In the genomic region with DNA sequence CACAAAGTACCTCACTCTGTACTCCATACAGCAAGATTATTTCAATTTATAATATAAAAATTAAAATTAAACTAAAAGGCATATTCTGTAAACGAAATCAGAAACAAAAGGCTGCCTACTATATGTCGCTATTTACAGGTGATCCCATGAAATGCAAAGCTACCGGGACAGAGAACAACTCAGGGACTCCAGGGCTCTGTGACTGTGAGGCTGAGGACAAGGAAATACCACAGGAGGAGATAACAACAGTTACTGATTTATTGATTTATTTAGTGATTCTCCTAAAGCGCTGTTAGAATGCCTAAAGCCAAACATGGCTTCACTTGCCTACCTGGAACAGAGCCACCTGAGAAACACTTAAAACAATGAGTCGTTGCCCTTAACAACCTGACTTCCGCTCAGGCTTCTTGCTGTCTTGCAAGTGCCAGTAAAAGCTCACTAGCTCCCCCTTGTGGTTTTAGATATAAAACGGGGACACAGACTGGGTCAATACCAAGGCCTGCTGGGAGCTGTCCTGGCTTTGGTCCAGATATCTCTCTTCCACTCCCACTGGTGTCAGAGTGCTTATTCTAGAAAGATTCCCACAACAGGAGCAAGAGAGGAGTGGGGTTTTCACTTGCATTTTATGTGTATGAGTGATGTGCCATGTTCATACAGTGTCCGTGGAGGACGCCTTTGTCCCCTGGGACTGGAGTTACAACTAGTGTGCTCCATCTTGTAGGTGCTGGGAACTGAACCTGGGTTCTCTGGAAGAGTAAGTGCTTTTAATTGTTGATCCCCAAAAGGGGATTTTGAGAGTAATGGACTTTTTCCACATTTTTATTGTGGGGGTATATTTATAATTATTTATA, we compare ENCODE assay signal across 8 mouse cellular contexts. TPM values are rescaled to one million over a fixed set of nuclear protein-coding genes. Genes with fewer than 3 reads are reported as not detected.
DNase-seq lines count a peak whose midpoint lies in the region; ATAC-seq and TF ChIP-seq lines count a peak whose summit lies in the region.

No protein-coding gene starts in this region.

- H3K36me3 ChIP-seq in intestine, postnatal 0 days (ENCODE audit: control insufficient read depth, insufficient read depth): no peaks in the 10 kb centered on the region
- H3K36me3 ChIP-seq in midbrain, embryonic 11.5 days (ENCODE audit: control insufficient read depth, insufficient read depth, low read length): no peaks in the 10 kb centered on the region
- H3K36me3 ChIP-seq in small intestine, adult 2 months (ENCODE audit: control insufficient read depth, insufficient read depth, low read length): no peaks in the 10 kb centered on the region

- no peak overlapping the region for H3K4me3 ChIP-seq in intestine, postnatal 0 days (ENCODE audit: low read depth, low read length)
- H3K4me3 ChIP-seq in midbrain, embryonic 11.5 days (ENCODE audit: low read depth, low read length): no peak overlapping the region
- no peak overlapping the region for H3K4me3 ChIP-seq in small intestine, adult 2 months (ENCODE audit: low read depth, low read length)

- intact Hi-C loops in left cerebral cortex, postnatal 25 days (cut with DNase I): loop anchor here (1.0 to 5.0 kb wide), 2 partner anchors 54 to 243 kb away; no protein-coding TSS in a partner anchor

- peak; percentile 77 for ATAC-seq in intestine, postnatal 0 days
- ATAC-seq in midbrain, embryonic 11.5 days (ENCODE audit: low FRiP score): peak; percentile 73

- H3K4me1 ChIP-seq in intestine, postnatal 0 days (replicated peaks; ENCODE audit: control insufficient read depth, insufficient read depth, low read length): peaks cover 3% of the 10 kb centered on the region; the same call in 1 of the 2 replicates
- H3K4me1 ChIP-seq in midbrain, embryonic 11.5 days (ENCODE audit: control insufficient read depth, insufficient read depth, low read length): no peaks in the 10 kb centered on the region
- H3K4me1 ChIP-seq in small intestine, adult 2 months (ENCODE audit: control insufficient read depth, insufficient read depth, insufficient read length, low read length): peaks cover 12% of the 10 kb centered on the region; the same call in 1 of the 2 replicates

- no peak overlapping the region for H3K9ac ChIP-seq in intestine, postnatal 0 days (ENCODE audit: low read depth, low read length)
- H3K9ac ChIP-seq in midbrain, embryonic 11.5 days (ENCODE audit: low read length): no peak overlapping the region

- TF ChIP-seq POLR2A in small intestine, adult 2 months (IDR thresholded peaks at IDR 0.05; ENCODE audit: low read depth, low read length): no peak

- no peaks in the 10 kb centered on the region for H3K27me3 ChIP-seq in intestine, postnatal 0 days (replicated peaks; ENCODE audit: control insufficient read depth, insufficient read depth, low read length)
- H3K27me3 ChIP-seq in midbrain, embryonic 11.5 days (ENCODE audit: control insufficient read depth, insufficient read depth, low read length): no peaks in the 10 kb centered on the region
- H3K27me3 ChIP-seq in small intestine, adult 2 months (ENCODE audit: control insufficient read depth, insufficient read depth, low read length): no peaks in the 10 kb centered on the region

- no peak overlapping the region for H3K4me2 ChIP-seq in intestine, postnatal 0 days (replicated peaks; ENCODE audit: low read depth)
- no peak overlapping the region; the same call in 1 of the 2 replicates for H3K4me2 ChIP-seq in midbrain, embryonic 11.5 days

- peak; percentile 92 for TF ChIP-seq CTCF in intestine, postnatal 0 days (IDR thresholded peaks at IDR 0.05; ENCODE audit: low read depth)
- TF ChIP-seq CTCF in small intestine, adult 2 months (IDR thresholded peaks at IDR 0.05; ENCODE audit: extremely low read depth, insufficient read length, insufficient replicate concordance, low read depth, low read length): peak; percentile 77; the same call in 1 of the 2 replicates

- H3K27ac ChIP-seq in intestine, postnatal 0 days (ENCODE audit: low read depth, low read length): no peak overlapping the region; the same call in 1 of the 2 replicates
- no peak overlapping the region for H3K27ac ChIP-seq in midbrain, embryonic 11.5 days (ENCODE audit: low read depth, low read length)
- H3K27ac ChIP-seq in small intestine, adult 2 months (ENCODE audit: insufficient read depth, low read depth, low read length): 0 out of 2 replicates have a peak overlapping the region, but pooled peaks have one; percentile 25

- no peaks in the 10 kb centered on the region for H3K9me3 ChIP-seq in intestine, postnatal 0 days (ENCODE audit: control insufficient read depth)
- H3K9me3 ChIP-seq in midbrain, embryonic 11.5 days (ENCODE audit: control insufficient read depth, low read length): no peaks in the 10 kb centered on the region

- WGBS in intestine, postnatal 0 days: 35% methylated on average over 9 of the region's 9 CpGs
- WGBS in midbrain, embryonic 11.5 days: 40% methylated on average over 9 of the region's 9 CpGs
- 29% methylated on average over 9 of the region's 9 CpGs for WGBS in small intestine, adult 2 months

- peak; percentile 51 for DNase-seq in urinary bladder, postnatal 25 days (ENCODE audit: low spot score)
- DNase-seq in urinary bladder, postnatal 10 days (ENCODE audit: low spot score): no peak
- DNase-seq in embryo, embryonic 10 days (ENCODE audit: low spot score): peak; percentile 89
- peak; percentile 97 for DNase-seq in heart, adult 11 months
- DNase-seq in left cerebral cortex, postnatal 25 days (ENCODE audit: low spot score in 2 of 2): peak; percentile 66 to 82
- DNase-seq in midbrain, embryonic 11.5 days (ENCODE audit: low spot score, missing footprints): peak; percentile 96

RNA-seq across cellular contexts. Expression of gene Stoml1, which starts 27.5 kb away (rescaled TPM):
- 15.0 and 15.9 TPM in 2 replicates for polyA plus RNA-seq in intestine, postnatal 0 days (2015; fragmentation: Nextera tagmentation; extraction: Ambion mirVana)
- total RNA-seq in left cerebral cortex, postnatal 25 days (2021): 10 to 100 TPM; 64.3 to 71.4 TPM
- 27.6 and 29.7 TPM in 2 replicates for polyA plus RNA-seq in midbrain, embryonic 11.5 days (2014; fragmentation: Nextera tagmentation; extraction: Ambion mirVana)
- polyA plus RNA-seq in small intestine, adult 2 months (2012; rRNA removed): 9.9 and 21.3 TPM in 2 replicates

RNA-seq across cellular contexts. Expression of gene Pml, which starts 30.9 kb away (rescaled TPM):
- 5.3 and 7.1 TPM in 2 replicates for polyA plus RNA-seq in intestine, postnatal 0 days (2015; fragmentation: Nextera tagmentation; extraction: Ambion mirVana)
- total RNA-seq in left cerebral cortex, postnatal 25 days (2021): 10 to 100 TPM; 13.0 to 18.2 TPM
- polyA plus RNA-seq in midbrain, embryonic 11.5 days (2014; fragmentation: Nextera tagmentation; extraction: Ambion mirVana): 8.7 and 10.1 TPM in 2 replicates
- 18.4 and 45.0 TPM in 2 replicates for polyA plus RNA-seq in small intestine, adult 2 months (2012; rRNA removed)

RNA-seq across cellular contexts. Expression of gene Loxl1, which starts 32.5 kb away (rescaled TPM):
- polyA plus RNA-seq in intestine, postnatal 0 days (2015; fragmentation: Nextera tagmentation; extraction: Ambion mirVana): 21.6 and 23.8 TPM in 2 replicates
- 1 to 10 TPM; 2.0 to 2.6 TPM for total RNA-seq in left cerebral cortex, postnatal 25 days (2021)
- 9.9 TPM in 2 replicates for polyA plus RNA-seq in midbrain, embryonic 11.5 days (2014; fragmentation: Nextera tagmentation; extraction: Ambion mirVana)
- 15.6 and 26.7 TPM in 2 replicates for polyA plus RNA-seq in small intestine, adult 2 months (2012; rRNA removed)
